ENCODE assay signal across 26 mouse cellular contexts in the genomic region with DNA sequence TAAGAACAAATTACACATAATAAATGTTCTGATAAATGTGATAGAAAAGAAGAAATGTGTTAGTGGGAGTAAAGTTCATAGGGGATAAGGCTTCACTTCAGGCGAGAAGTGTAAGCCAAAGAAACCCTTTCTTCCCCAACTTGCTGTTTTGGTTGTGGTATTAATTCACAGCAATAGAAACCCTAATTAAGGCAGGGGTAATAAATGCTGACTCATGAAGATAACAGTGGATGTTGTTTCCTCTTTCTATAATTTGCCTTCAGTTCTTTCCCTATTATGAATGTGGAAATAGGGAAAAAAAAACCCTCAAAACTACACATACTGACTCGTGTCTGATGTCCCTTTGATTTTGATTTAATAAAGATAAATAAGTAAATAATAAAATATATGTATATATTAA.
"Had no signal": no experiment of that assay in that cellular context is flagged by ENCODE, and none has a peak within 500 bp of the region (broad histone marks: within the 10 kb centered on the region; RNA-seq: fewer than 3 reads in every experiment).

No protein-coding gene starts in this region.

- H3K4me3 ChIP-seq: gastrocnemius, adult 2 months; heart, embryonic 10.5 days; heart, embryonic 12.5 days; hindbrain, embryonic 10.5 days; hindbrain, embryonic 12.5 days; kidney, embryonic 15.5 days; limb, embryonic 13.5 days; limb, embryonic 15.5 days; liver, embryonic 12.5 days had no signal

- H3K36me3 ChIP-seq: heart, embryonic 10.5 days; heart, embryonic 12.5 days; hindbrain, embryonic 10.5 days; hindbrain, embryonic 12.5 days; kidney, embryonic 15.5 days; limb, embryonic 13.5 days; limb, embryonic 15.5 days; liver, embryonic 12.5 days had no signal

- H3K27me3 ChIP-seq: heart, embryonic 12.5 days; hindbrain, embryonic 12.5 days; kidney, embryonic 15.5 days; limb, embryonic 13.5 days; limb, embryonic 15.5 days; liver, embryonic 12.5 days had no signal

- H3K9ac ChIP-seq: heart, embryonic 12.5 days; hindbrain, embryonic 12.5 days; hindbrain, embryonic 14.5 days; kidney, embryonic 15.5 days; limb, embryonic 13.5 days; limb, embryonic 15.5 days; liver, embryonic 12.5 days; liver, embryonic 14.5 days had no signal

- H3K4me2 ChIP-seq: heart, embryonic 12.5 days; hindbrain, embryonic 12.5 days; hindbrain, embryonic 14.5 days; kidney, embryonic 15.5 days; limb, embryonic 13.5 days; limb, embryonic 15.5 days; liver, embryonic 12.5 days had no signal

- H3K4me1 ChIP-seq: hindbrain, embryonic 12.5 days; limb, embryonic 15.5 days; liver, embryonic 12.5 days had no signal

- H3K9me3 ChIP-seq: heart, embryonic 10.5 days; heart, embryonic 12.5 days; hindbrain, embryonic 10.5 days; hindbrain, embryonic 12.5 days; kidney, embryonic 15.5 days; limb, embryonic 13.5 days; limb, embryonic 15.5 days; liver, embryonic 12.5 days had no signal

- DNase-seq: gastrocnemius, adult 2 months; gastrocnemius, postnatal 10 days; gastrocnemius, postnatal 25 days; heart, adult 18-20 months; heart, postnatal 10 days; heart, postnatal 4 days; kidney, adult 11 months; kidney, adult 2 months; kidney, postnatal 14 days; kidney, postnatal 36 days; layer of hippocampus, adult 9-11 months; layer of hippocampus, postnatal 36 days; left cerebral cortex, postnatal 4 days had no signal

- ATAC-seq: hindbrain, embryonic 16.5 days; inflammation-experienced regulatory T-cells, adult 6 months; liver, embryonic 12.5 days had no signal

- H3K27ac ChIP-seq: gastrocnemius, adult 2 months; heart, embryonic 10.5 days; hindbrain, embryonic 10.5 days; hindbrain, embryonic 12.5 days; hindbrain, embryonic 14.5 days; kidney, embryonic 15.5 days; kidney, postnatal 0 days; limb, embryonic 13.5 days; limb, embryonic 15.5 days; liver, embryonic 12.5 days; liver, embryonic 14.5 days had no signal
